Mouse (Mus musculus) kidney, embryonic 14.5 days (tissue): Measurements from ENCODE around the gene Krt13. TPM values are rescaled to one million over a fixed set of nuclear protein-coding genes. Genes with fewer than 3 reads are reported as not detected.

ENCODE experiments used
- ATAC-seq: fragments of 200-750 bp; cut with Nextera tagmentation; 2 replicates; pipeline ENCODE4 v1.8.0; 2017; ENCODE audit warnings: moderate number of reproducible peaks, mild to moderate bottlenecking, moderate TSS enrichment, moderate library complexity; ENCODE audit not compliant: low FRiP score, low TSS enrichment
- H3K27ac ChIP-seq: fragments of 300-500 bp; sonication (generic); 2 replicates; pipeline ENCODE4 v1.5.1; 2014; ENCODE audit warnings: low read depth, mild to moderate bottlenecking, low read length, moderate library complexity, mixed read lengths
- H3K27me3 ChIP-seq: fragments of 300-500 bp; sonication (generic); 2 replicates; pipeline ENCODE4 v1.6.1; 2014; ENCODE audit warnings: mild to moderate bottlenecking, low read length; ENCODE audit not compliant: control insufficient read depth, insufficient read depth
- H3K36me3 ChIP-seq: fragments of 300-500 bp; sonication (generic); 2 replicates; pipeline ENCODE4 v1.6.1; 2014; ENCODE audit warnings: low read length, mixed read lengths; ENCODE audit not compliant: control insufficient read depth, insufficient read depth
- H3K4me1 ChIP-seq: fragments of 300-500 bp; sonication (generic); 2 replicates; pipeline ENCODE4 v1.6.1; 2014; ENCODE audit warnings: low read length, mixed read lengths; ENCODE audit not compliant: control insufficient read depth, insufficient read depth
- H3K4me2 ChIP-seq: fragments of 300-500 bp; sonication (generic); replicated peaks from 2 replicates; pipeline ENCODE4 v1.6.1; 2014; ENCODE audit warnings: low read depth, mild to moderate bottlenecking, low read length
- H3K4me3 ChIP-seq: fragments of 300-500 bp; sonication (generic); 2 replicates; pipeline ENCODE4 v1.5.1; 2014; ENCODE audit warnings: mild to moderate bottlenecking, low read length
- H3K9ac ChIP-seq: fragments of 300-500 bp; sonication (generic); 2 replicates; pipeline ENCODE4 v1.6.1; 2014; ENCODE audit warnings: low read depth, mild to moderate bottlenecking, low read length, moderate library complexity
- H3K9me3 ChIP-seq: fragments of 300-500 bp; sonication (generic); 2 replicates; pipeline ENCODE4 v1.6.1; 2016; ENCODE audit warnings: low read length; ENCODE audit not compliant: control insufficient read depth
- WGBS: fragments of 180-500 bp; shearing (Covaris S2); extraction: QIAGEN DNeasy Blood & Tissue Kit; methylation state at CpG from one replicate; pipeline ENCODE4 v1.1.7; 2014; 5-methylcytosine and 5-hydroxymethylcytosine counted together
- polyA plus RNA-seq: library from polyadenylated mRNA; unstranded; fragments of >200 nt; fragmentation: Nextera tagmentation; extraction: Ambion mirVana; gene quantifications from 2 replicates; pipeline ENCODE4 v1.2.1, GENCODE M21; 2014

Krt13 gene
- not detected in 2 replicates for polyA plus RNA-seq

DNA sequence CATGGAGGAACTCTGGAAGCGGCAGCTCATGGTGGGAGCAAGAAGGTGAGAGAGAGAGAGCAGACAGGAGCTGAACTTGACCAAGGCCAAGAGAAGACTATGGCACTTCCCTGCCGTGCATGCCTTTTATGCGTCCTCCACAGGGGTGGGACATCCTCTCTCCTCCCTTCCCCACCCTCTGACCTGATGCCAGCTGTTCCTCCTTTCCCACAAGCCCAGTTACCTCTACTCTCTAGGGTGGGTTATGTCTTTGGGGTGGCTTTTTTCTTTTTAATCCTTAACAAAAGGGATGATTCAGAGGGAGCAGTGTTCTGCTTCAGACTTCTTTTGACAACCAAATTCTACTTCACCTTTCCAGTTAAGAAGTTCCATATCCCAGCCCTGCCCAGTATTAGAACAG is at the start of gene Krt13:
Krt13 (minus strand) TSS at position 101 of the 400 bp plus-strand sequence.
- whole genome bisulfite sequencing = 55% methylated on average over 3 of the region's 3 CpGs
- H3K9me3 ChIP-seq = no peaks in the 10 kb centered on the region
- no peaks in the 10 kb centered on the region for H3K36me3 ChIP-seq
- H3K27ac ChIP-seq = no peak within 1 kb of the TSS
- no peak within 1 kb of the TSS for H3K4me2 ChIP-seq
- H3K4me3 ChIP-seq = no peak within 1 kb of the TSS
- H3K4me1 ChIP-seq = no peaks in the 10 kb centered on the region
- no peak for ATAC-seq
- H3K9ac ChIP-seq = no peak within 1 kb of the TSS
- no peaks in the 10 kb centered on the region for H3K27me3 ChIP-seq

DNA sequence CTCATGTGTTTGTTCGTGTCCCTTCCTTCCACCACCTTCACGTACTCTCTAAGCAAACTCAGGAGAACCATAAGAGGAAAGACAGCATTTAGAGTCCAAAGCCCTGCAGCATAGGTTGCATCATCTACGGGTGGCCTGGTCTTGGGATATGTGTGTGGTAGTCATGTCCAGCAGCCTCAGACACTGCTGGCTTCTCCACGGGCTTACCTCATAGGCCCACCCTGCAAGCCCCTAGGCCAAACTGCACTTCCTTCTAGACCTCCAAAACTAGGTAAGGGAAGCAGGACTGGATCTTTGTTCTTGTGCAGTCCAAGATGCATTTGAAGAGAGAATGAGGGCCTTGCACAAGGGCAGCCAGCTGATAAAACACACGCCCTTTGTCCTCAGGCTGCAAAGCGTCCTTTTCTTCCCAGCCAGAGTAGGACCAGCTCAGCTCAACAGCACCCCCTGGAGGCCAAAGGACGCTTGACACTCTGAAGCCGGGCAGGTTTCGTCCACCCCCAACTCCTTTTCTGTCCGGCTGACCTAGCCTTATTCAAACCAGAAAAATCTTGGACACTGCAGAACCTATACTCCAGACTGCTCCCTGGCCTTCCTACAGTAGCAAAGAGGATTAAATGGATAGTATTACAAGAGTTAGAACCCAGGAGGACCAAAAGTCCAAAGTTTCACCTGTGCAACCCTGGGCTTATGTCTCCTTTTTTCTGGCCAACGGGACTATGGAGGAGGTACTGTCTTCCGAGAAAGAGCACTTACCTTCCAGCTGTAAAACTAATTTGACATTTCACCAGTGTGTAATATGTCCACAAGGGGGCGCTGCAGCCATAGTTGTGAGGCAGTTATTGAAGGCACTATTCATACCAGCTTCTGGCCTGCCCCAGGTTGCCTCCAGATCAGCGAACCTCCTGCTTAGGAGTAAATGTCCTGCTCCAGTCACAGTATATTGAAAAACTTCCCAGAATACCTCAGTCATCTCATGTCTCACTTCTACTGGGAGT is 47.7 kb upstream of the Krt13 start:
- H3K36me3 ChIP-seq = no peaks in the 10 kb centered on the region
- H3K4me2 ChIP-seq = no peak overlapping the region
- ATAC-seq = peak; percentile 30; the same call in 1 of the 2 replicates
- H3K4me3 ChIP-seq = no peak overlapping the region
- H3K9me3 ChIP-seq = no peaks in the 10 kb centered on the region
- no peak overlapping the region for H3K9ac ChIP-seq
- H3K4me1 ChIP-seq = peaks cover 11% of the 10 kb centered on the region; the same call in 1 of the 2 replicates
- H3K27ac ChIP-seq = no peak overlapping the region
- WGBS = 25% methylated on average over 14 of the region's 14 CpGs
- H3K27me3 ChIP-seq = no peaks in the 10 kb centered on the region

GRCm38 (mm10) chr11:100168071-100168470 is 46.7 kb upstream of the Krt13 start:
- Histone ChIP-seq H3K4me1 (peaks cover 11% of the 10 kb centered on the region; the same call in 1 of the 2 replicates), H3K27ac (no peak overlapping the region; the same call in 1 of the 2 replicates), H3K4me3 (no peak overlapping the region), H3K4me2 (no peak overlapping the region), H3K9ac (no peak overlapping the region), H3K9me3 (no peaks in the 10 kb centered on the region), H3K36me3 (no peaks in the 10 kb centered on the region), H3K27me3 (no peaks in the 10 kb centered on the region)
- WGBS = 55% methylated on average over 8 of the region's 8 CpGs
- peak; percentile 66 for ATAC-seq

GRCm38 (mm10) chr11:100164392-100164791 is 43.0 kb upstream of the Krt13 start:
- no peak for ATAC-seq
- 40% methylated on average over 7 of the region's 7 CpGs for WGBS
- H3K4me2 ChIP-seq = no peak overlapping the region
- H3K4me1 ChIP-seq = peaks cover 11% of the 10 kb centered on the region; the same call in 1 of the 2 replicates
- no peaks in the 10 kb centered on the region for H3K27me3 ChIP-seq
- H3K9me3 ChIP-seq = no peaks in the 10 kb centered on the region
- no peak overlapping the region for H3K4me3 ChIP-seq
- no peak overlapping the region for H3K9ac ChIP-seq
- no peak overlapping the region for H3K27ac ChIP-seq
- H3K36me3 ChIP-seq = no peaks in the 10 kb centered on the region

- 48% methylated on average over 6 of the region's 6 CpGs for WGBS
- ATAC-seq = no peak
- H3K36me3 ChIP-seq = no peaks in the 10 kb centered on the region
- no peak overlapping the region for H3K27ac ChIP-seq
- no peak overlapping the region for H3K4me3 ChIP-seq
- no peaks in the 10 kb centered on the region for H3K9me3 ChIP-seq
- no peaks in the 10 kb centered on the region for H3K27me3 ChIP-seq
- H3K4me2 ChIP-seq = no peak overlapping the region
- H3K4me1 ChIP-seq = 0 out of 2 replicates have a peak, but pooled peaks cover 2% of the 10 kb centered on the region
- no peak overlapping the region for H3K9ac ChIP-seq
Measured at GRCm38 (mm10) chr11:100157908-100158477, 36.6 kb upstream of the Krt13 start.

DNA sequence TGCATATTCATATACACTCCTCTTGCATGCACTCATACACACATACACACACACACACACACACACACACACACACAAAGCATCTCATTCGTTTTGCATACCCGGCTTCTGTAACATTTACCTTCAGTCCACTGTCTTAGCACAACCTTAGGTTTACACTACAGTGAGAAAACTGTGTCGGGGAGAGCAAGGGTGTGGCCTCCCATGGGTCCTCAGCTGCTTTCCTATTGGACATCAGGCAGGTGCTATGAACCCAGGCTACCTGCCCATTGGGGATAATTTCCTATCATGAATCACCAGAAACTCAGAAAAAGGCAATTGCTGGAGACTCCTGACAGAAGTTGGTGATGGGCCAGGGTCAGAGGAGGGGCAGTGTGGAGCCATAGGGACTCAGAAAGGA is 36.0 kb upstream of the Krt13 start:
- Histone ChIP-seq H3K36me3 (no peaks in the 10 kb centered on the region), H3K4me3 (no peak overlapping the region), H3K27me3 (no peaks in the 10 kb centered on the region), H3K27ac (no peak overlapping the region), H3K9ac (no peak overlapping the region), H3K9me3 (no peaks in the 10 kb centered on the region), H3K4me2 (no peak overlapping the region), H3K4me1 (0 out of 2 replicates have a peak, but pooled peaks cover 2% of the 10 kb centered on the region)
- WGBS = 78% methylated on average over 3 of the region's 3 CpGs
- ATAC-seq = no peak

DNA sequence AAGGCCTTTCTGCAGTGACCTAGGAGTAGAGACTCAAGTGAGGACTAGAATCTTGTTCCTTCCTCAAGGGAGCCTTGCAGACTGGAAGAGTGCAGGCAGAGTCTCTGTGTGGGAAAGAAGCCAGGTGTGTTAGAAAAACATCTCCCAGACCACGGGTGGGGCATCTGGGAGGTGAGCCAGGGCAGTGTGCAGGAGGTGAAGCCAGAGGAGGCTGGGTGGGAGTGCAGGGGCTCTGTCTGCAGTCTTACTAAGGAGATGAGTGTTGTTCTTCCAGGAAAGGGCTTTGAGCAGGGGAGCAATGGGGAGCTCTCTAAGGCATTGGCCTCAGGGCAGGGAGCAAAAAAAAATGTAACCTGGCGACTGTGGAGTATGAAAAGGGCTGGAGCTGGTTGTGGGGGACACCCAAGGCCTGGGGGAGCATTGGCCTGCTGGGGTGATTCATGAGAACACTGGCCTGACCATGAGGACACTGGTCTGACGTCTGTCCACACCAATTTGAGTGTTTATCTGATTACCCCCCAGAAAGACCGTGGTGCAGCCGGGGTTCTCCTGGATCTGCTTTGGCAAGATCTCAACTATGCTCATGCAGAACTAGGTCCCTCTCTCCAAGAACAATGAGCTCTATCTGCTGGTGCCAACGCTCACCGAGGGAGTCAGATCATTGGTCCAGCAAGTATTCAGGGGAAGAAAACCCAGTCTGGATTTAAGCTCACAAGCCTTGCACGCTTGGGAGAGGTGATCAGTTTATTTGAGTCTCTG is 34.3 kb upstream of the Krt13 start:
- H3K27ac ChIP-seq = no peak overlapping the region
- no peaks in the 10 kb centered on the region for H3K27me3 ChIP-seq
- WGBS = 58% methylated on average over 8 of the region's 8 CpGs
- H3K4me1 ChIP-seq = 0 out of 2 replicates have a peak, but pooled peaks cover 2% of the 10 kb centered on the region
- no peaks in the 10 kb centered on the region for H3K9me3 ChIP-seq
- H3K4me3 ChIP-seq = no peak overlapping the region
- no peaks in the 10 kb centered on the region for H3K36me3 ChIP-seq
- no peak overlapping the region for H3K9ac ChIP-seq
- ATAC-seq = no peak
- H3K4me2 ChIP-seq = no peak overlapping the region

GRCm38 (mm10) chr11:100148615-100149330 is 27.4 kb upstream of the Krt13 start, which contains the start of gene Krt19:
Krt19 (minus strand) TSS chr11:100148665.
- H3K36me3 ChIP-seq = no peaks in the 10 kb centered on the region
- no peak within 1 kb of the TSS for H3K9ac ChIP-seq
- peaks cover 21% of the 10 kb centered on the region for H3K27me3 ChIP-seq
- 55% methylated on average over 9 of the region's 9 CpGs for WGBS
- no peak within 1 kb of the TSS for H3K4me3 ChIP-seq
- H3K27ac ChIP-seq = no peak within 1 kb of the TSS
- H3K4me1 ChIP-seq = peaks cover 22% of the 10 kb centered on the region; the same call in 1 of the 2 replicates
- H3K4me2 ChIP-seq = no peak within 1 kb of the TSS
- ATAC-seq = no peak
- H3K9me3 ChIP-seq = no peaks in the 10 kb centered on the region
